Mouse (Mus musculus) forebrain, embryonic 13.5 days (tissue): ENCODE data around the gene Klf6. TPM values are rescaled to one million over a fixed set of nuclear protein-coding genes. Genes with fewer than 3 reads are reported as not detected.

ENCODE experiments used
- ATAC-seq: fragments of 200-750 bp; cut with Nextera tagmentation; 2 replicates; pipeline ENCODE4 v1.8.0; 2017
- H3K27ac ChIP-seq: fragments of 300-500 bp; sonication (generic); 2 replicates; pipeline ENCODE4 v1.5.1; 2015; ENCODE audit warnings: inconsistent platforms, mild to moderate bottlenecking, moderate library complexity
- H3K27me3 ChIP-seq: fragments of 300-500 bp; sonication (generic); 2 replicates; pipeline ENCODE4 v1.6.1; 2015; ENCODE audit warnings: mild to moderate bottlenecking, inconsistent platforms
- H3K36me3 ChIP-seq: fragments of 300-500 bp; sonication (generic); 2 replicates; pipeline ENCODE4 v1.6.1; 2015; ENCODE audit warnings: mild to moderate bottlenecking, inconsistent platforms; ENCODE audit not compliant: poor library complexity, severe bottlenecking
- H3K4me1 ChIP-seq: fragments of 300-500 bp; sonication (generic); 2 replicates; pipeline ENCODE4 v1.6.1; 2015; ENCODE audit warnings: inconsistent platforms
- H3K4me2 ChIP-seq: fragments of 300-500 bp; sonication (generic); 2 replicates; pipeline ENCODE4 v1.6.1; 2015; ENCODE audit warnings: inconsistent platforms, mild to moderate bottlenecking, moderate library complexity
- H3K4me3 ChIP-seq: fragments of 300-500 bp; sonication (generic); 2 replicates; pipeline ENCODE4 v1.5.1; 2015; ENCODE audit warnings: mild to moderate bottlenecking, inconsistent platforms
- H3K9ac ChIP-seq: fragments of 300-500 bp; sonication (generic); 2 replicates; pipeline ENCODE4 v1.6.1; 2015; ENCODE audit warnings: mild to moderate bottlenecking, inconsistent platforms
- H3K9me3 ChIP-seq: fragments of 300-500 bp; sonication (generic); replicated peaks from 2 replicates; pipeline ENCODE4 v1.6.1; 2016; ENCODE audit warnings: inconsistent platforms
- WGBS: fragments of 180-500 bp; shearing (Covaris S2); methylation state at CpG from one replicate; pipeline ENCODE4 v1.1.7; 2015; 5-methylcytosine and 5-hydroxymethylcytosine counted together
- polyA plus RNA-seq: library from polyadenylated mRNA; unstranded; fragments of >200 nt; fragmentation: Nextera tagmentation; extraction: Ambion mirVana; gene quantifications from 2 replicates; pipeline ENCODE4 v1.2.1, GENCODE M21; 2015

The Klf6 gene
- polyA plus RNA-seq, 1 experiment from 2014 or later, result 63.5 TPM

- 92% methylated on average over 6 of the region's 6 CpGs for WGBS
- Histone ChIP-seq H3K27ac (no peak overlapping the region), H3K27me3 (no peaks in the 10 kb centered on the region), H3K9me3 (no peaks in the 10 kb centered on the region), H3K36me3 (peaks cover 34% of the 10 kb centered on the region), H3K4me2 (no peak overlapping the region; the same call in 1 of the 2 replicates), H3K4me3 (no peak overlapping the region), H3K9ac (no peak overlapping the region), H3K4me1 (peaks cover 40% of the 10 kb centered on the region)
- ATAC-seq, result no peak
These were observed 4.8 kb downstream of the Klf6 start for GRCm38 (mm10) chr13:5866091-5866490.

DNA sequence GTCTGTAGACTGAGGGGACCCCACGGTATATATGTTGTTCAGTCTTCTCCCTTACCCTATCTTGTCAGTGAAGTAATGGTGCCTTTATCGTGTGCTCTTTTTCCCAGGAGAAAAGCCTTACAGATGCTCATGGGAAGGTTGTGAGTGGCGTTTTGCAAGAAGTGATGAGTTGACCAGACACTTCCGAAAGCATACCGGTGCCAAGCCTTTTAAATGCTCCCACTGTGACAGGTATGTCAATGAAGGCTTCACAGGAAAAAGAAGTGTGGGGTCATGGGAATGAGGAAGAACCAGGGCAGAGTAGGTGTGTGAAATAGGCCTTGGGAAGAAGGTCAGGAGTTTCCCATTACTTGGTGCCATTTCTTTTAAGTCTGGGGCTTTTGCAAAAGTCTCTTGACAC, 5.2 kb downstream of the Klf6 start:
- H3K4me3 ChIP-seq, result no peak overlapping the region
- ATAC-seq, result no peak
- no peaks in the 10 kb centered on the region for H3K27me3 ChIP-seq
- 96% methylated on average over 5 of the region's 5 CpGs for whole genome bisulfite sequencing
- no peak overlapping the region for H3K9ac ChIP-seq
- H3K27ac ChIP-seq, result no peak overlapping the region
- H3K9me3 ChIP-seq, result no peaks in the 10 kb centered on the region
- peaks cover 34% of the 10 kb centered on the region for H3K36me3 ChIP-seq
- H3K4me2 ChIP-seq, result no peak overlapping the region
- H3K4me1 ChIP-seq, result peaks cover 40% of the 10 kb centered on the region

- Histone ChIP-seq H3K9me3 (no peaks in the 10 kb centered on the region), H3K27ac (no peak overlapping the region), H3K36me3 (peaks cover 34% of the 10 kb centered on the region), H3K4me3 (no peak overlapping the region), H3K9ac (no peak overlapping the region), H3K27me3 (no peaks in the 10 kb centered on the region), H3K4me2 (no peak overlapping the region), H3K4me1 (peaks cover 37% of the 10 kb centered on the region)
- no peak for ATAC-seq
- 75% methylated on average over 8 of the region's 8 CpGs for WGBS
These were observed 7.1 kb downstream of the Klf6 start for GRCm38 (mm10) chr13:5868376-5868775.

DNA sequence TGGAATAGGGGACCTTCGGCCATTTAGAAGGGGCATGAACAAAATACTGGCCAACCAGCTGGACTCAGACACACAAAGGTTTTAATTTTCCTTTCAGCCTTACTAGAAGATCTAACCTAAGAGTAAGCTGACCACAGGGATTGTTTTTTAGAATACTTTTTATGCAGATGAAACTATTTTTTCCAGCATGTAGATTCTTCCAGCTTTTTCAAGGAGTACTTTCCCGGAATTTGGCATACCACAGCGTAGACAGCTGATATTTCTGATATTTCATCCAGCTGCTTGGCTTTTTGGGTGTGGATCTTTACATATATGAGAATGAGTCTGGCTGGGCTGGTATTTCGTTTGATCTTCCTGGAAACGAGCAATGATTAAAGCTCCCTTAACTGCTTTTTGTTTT, 8.2 kb downstream of the Klf6 start:
- H3K4me3 ChIP-seq, result no peak overlapping the region
- H3K27ac ChIP-seq, result no peak overlapping the region
- no peak overlapping the region for H3K4me2 ChIP-seq
- peaks cover 28% of the 10 kb centered on the region for H3K4me1 ChIP-seq
- H3K27me3 ChIP-seq, result no peaks in the 10 kb centered on the region
- 33% methylated on average over 5 of the region's 5 CpGs for WGBS
- no peak overlapping the region for H3K9ac ChIP-seq
- no peak for ATAC-seq
- peaks cover 34% of the 10 kb centered on the region for H3K36me3 ChIP-seq
- H3K9me3 ChIP-seq, result no peaks in the 10 kb centered on the region

DNA sequence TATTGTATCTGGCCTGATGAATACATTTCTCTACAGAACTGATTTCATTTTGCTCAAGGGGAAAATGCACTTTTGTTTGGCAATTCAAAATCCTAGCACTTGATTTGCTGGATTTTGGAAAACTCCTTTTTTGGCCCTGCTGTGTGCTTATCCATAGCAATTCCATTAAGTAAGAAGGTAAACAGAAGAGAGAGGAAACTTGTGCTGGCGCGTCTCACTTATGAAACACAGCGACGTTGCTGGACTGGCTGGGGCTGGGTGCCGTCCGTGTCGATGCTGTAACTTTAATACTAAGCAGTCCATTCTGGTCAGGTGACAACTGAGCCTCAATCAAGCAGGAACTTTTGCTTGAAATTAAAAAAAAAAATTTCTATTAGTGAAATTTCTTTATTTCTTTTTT, 8.6 kb downstream of the Klf6 start:
- Histone ChIP-seq H3K4me2 (no peak overlapping the region), H3K9me3 (no peaks in the 10 kb centered on the region), H3K27me3 (no peaks in the 10 kb centered on the region), H3K27ac (no peak overlapping the region), H3K9ac (no peak overlapping the region), H3K4me3 (no peak overlapping the region), H3K36me3 (peaks cover 34% of the 10 kb centered on the region), H3K4me1 (peaks cover 24% of the 10 kb centered on the region)
- ATAC-seq, result no peak
- 5% methylated on average over 7 of the region's 7 CpGs for WGBS

- peaks cover 28% of the 10 kb centered on the region for H3K36me3 ChIP-seq
- H3K9me3 ChIP-seq, result no peaks in the 10 kb centered on the region
- peak overlapping the region; percentile 10; the same call in 1 of the 2 replicates for H3K4me2 ChIP-seq
- H3K9ac ChIP-seq, result no peak overlapping the region
- H3K4me1 ChIP-seq, result peaks cover 18% of the 10 kb centered on the region
- no peak overlapping the region for H3K27ac ChIP-seq
- ATAC-seq, result peak; percentile 61
- WGBS, result 12% methylated on average over 14 of the region's 15 CpGs
- no peaks in the 10 kb centered on the region for H3K27me3 ChIP-seq
- H3K4me3 ChIP-seq, result no peak overlapping the region
These were observed 9.3 kb downstream of the Klf6 start for GRCm38 (mm10) chr13:5870382-5871272.

GRCm38 (mm10) chr13:5871414-5871813, 10.1 kb downstream of the Klf6 start:
- Histone ChIP-seq H3K9me3 (no peaks in the 10 kb centered on the region), H3K27ac (no peak overlapping the region), H3K4me1 (peaks cover 16% of the 10 kb centered on the region), H3K4me3 (no peak overlapping the region), H3K9ac (no peak overlapping the region), H3K4me2 (no peak overlapping the region), H3K36me3 (peaks cover 20% of the 10 kb centered on the region), H3K27me3 (no peaks in the 10 kb centered on the region)
- WGBS, result 72% methylated on average over 7 of the region's 7 CpGs
- no peak for ATAC-seq

- Histone ChIP-seq H3K36me3 (no peaks in the 10 kb centered on the region), H3K4me2 (no peak overlapping the region), H3K9me3 (no peaks in the 10 kb centered on the region), H3K27ac (no peak overlapping the region), H3K4me1 (peaks cover 16% of the 10 kb centered on the region), H3K9ac (no peak overlapping the region), H3K4me3 (no peak overlapping the region), H3K27me3 (no peaks in the 10 kb centered on the region)
- WGBS, result 79% methylated on average over 3 of the region's 3 CpGs
- no peak for ATAC-seq
These were observed 12.4 kb downstream of the Klf6 start for GRCm38 (mm10) chr13:5873681-5874080.

DNA sequence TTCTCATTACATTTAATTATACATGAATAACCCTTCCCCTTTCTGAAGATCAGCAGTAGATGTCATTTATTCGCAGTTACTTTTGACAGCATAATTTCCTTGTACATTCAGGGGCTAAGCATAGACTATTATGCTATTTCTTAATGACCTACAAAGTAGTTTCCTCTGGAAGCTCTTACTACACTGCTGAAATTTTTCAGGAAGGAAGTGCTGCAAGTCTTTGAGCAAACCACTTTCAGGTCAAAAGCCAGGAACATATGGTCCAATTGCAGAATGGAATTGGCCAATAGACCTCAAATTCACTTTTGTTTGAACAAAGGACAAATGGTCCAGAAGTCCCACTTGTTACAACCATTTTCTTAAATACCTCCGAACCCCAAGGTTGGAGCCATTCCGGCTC, 14.2 kb downstream of the Klf6 start:
- no peaks in the 10 kb centered on the region for H3K9me3 ChIP-seq
- no peak overlapping the region for H3K9ac ChIP-seq

DNA sequence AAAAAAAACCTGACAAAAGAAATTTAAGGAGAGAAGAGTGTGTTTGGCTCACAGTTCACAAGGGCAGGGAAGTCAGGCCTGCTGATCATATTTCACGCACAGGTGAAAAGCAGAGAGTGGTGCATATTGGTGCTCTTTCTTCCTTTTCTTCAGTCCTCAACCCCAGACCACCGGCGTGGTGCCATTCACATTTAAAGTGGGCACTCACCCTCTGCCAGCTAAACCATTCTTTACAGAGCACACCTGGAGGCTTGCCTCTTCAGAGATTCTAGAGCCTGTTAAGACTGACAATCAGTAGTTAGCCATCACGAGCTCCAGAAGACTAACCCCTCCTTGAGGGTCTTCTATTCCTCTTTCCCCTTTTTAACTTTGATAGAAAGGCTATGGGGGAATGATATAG, 17.5 kb downstream of the Klf6 start:
- Histone ChIP-seq H3K27ac (no peak overlapping the region), H3K4me1 (no peaks in the 10 kb centered on the region), H3K9ac (no peak overlapping the region), H3K4me3 (no peak overlapping the region), H3K27me3 (no peaks in the 10 kb centered on the region), H3K9me3 (no peaks in the 10 kb centered on the region), H3K4me2 (no peak overlapping the region), H3K36me3 (no peaks in the 10 kb centered on the region)
- WGBS, result 64% methylated on average over 4 of the region's 4 CpGs
- no peak for ATAC-seq

More for the DNA sequence above, 14.2 kb downstream of the Klf6 start:
- WGBS, result 88% methylated on average over 3 of the region's 3 CpGs
- no peak overlapping the region for H3K4me3 ChIP-seq
- peaks cover 6% of the 10 kb centered on the region for H3K4me1 ChIP-seq
- H3K4me2 ChIP-seq, result no peak overlapping the region
- H3K27ac ChIP-seq, result no peak overlapping the region
- ATAC-seq, result no peak
- no peaks in the 10 kb centered on the region for H3K36me3 ChIP-seq
- no peaks in the 10 kb centered on the region for H3K27me3 ChIP-seq

DNA sequence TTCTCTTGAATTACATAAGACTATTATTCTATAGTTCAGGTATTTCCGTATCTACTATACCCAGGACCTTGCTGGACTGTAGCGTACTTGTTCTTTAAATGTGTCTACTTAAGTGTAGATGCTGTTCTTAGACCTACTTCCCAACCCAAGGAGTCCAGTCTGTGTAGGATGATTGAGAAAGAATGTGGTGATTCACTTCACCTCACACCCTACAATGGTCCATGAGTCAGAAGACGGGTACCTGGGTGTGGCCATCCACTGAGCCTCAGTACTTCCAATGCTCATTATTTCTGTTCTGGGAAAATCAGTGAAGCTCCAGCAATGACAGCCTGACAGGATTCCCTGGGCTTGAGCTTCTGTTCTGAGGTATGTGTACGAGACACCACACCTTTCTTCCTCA, 25.5 kb downstream of the Klf6 start:
- no peak overlapping the region for H3K9ac ChIP-seq
- no peak overlapping the region for H3K27ac ChIP-seq
- H3K9me3 ChIP-seq, result no peaks in the 10 kb centered on the region
- H3K4me3 ChIP-seq, result no peak overlapping the region
- WGBS, result 95% methylated on average over 4 of the region's 4 CpGs
- H3K36me3 ChIP-seq, result no peaks in the 10 kb centered on the region
- no peak for ATAC-seq
- no peak overlapping the region for H3K4me2 ChIP-seq
- no peaks in the 10 kb centered on the region for H3K27me3 ChIP-seq
- no peaks in the 10 kb centered on the region for H3K4me1 ChIP-seq

DNA sequence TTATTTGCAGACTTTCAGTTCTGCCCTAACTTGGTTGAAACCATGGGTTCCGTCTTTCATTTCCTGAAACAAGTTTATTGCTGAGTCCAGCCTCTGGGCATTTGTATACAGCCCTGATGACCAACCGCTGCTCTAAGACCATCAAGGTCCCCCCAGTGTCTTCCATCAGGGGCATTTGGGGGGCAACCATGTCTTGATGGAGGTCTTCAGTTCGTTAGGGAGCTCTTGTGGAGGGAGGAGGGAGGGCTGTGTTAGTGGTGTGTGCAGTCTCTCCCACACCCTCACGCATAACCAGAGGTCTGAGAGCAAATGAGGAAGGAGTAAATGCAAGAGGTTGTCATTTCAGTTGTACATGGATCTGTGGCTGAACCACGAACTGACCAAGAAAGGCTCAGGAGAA, 26.9 kb downstream of the Klf6 start:
- ATAC-seq, result no peak
- no peaks in the 10 kb centered on the region for H3K4me1 ChIP-seq

GRCm38 (mm10) chr13:5888731-5889130, 27.4 kb downstream of the Klf6 start:
- Histone ChIP-seq H3K4me1 (no peaks in the 10 kb centered on the region), H3K9ac (no peak overlapping the region), H3K4me2 (no peak overlapping the region), H3K36me3 (no peaks in the 10 kb centered on the region), H3K9me3 (no peaks in the 10 kb centered on the region), H3K27me3 (no peaks in the 10 kb centered on the region), H3K4me3 (no peak overlapping the region), H3K27ac (no peak overlapping the region)
- WGBS, result 96% methylated on average over 1 of the region's 1 CpGs
- no peak for ATAC-seq

More for the DNA sequence above, 26.9 kb downstream of the Klf6 start:
- Histone ChIP-seq H3K36me3 (no peaks in the 10 kb centered on the region), H3K27me3 (no peaks in the 10 kb centered on the region), H3K4me3 (no peak overlapping the region), H3K9me3 (no peaks in the 10 kb centered on the region), H3K4me2 (no peak overlapping the region), H3K27ac (no peak overlapping the region), H3K9ac (no peak overlapping the region)
- 74% methylated on average over 5 of the region's 5 CpGs for WGBS
